Mouse (Mus musculus) intestine, embryonic 15.5 days (tissue): ENCODE data around the gene Il16. TPM values are rescaled to one million over a fixed set of nuclear protein-coding genes. Genes with fewer than 3 reads are reported as not detected.

Source experiments
- ATAC-seq: fragments of 200-750 bp; cut with Nextera tagmentation; 2 replicates; pipeline ENCODE4 v1.8.0; 2017; ENCODE audit warnings: moderate TSS enrichment, moderate library complexity
- H3K27ac ChIP-seq: fragments of 300-500 bp; sonication (generic); 2 replicates; pipeline ENCODE4 v1.5.1; 2015; ENCODE audit warnings: mild to moderate bottlenecking, inconsistent platforms
- H3K27me3 ChIP-seq: fragments of 300-500 bp; sonication (generic); replicated peaks from 2 replicates; pipeline ENCODE4 v1.6.1; 2015; ENCODE audit warnings: inconsistent platforms
- H3K36me3 ChIP-seq: fragments of 300-500 bp; sonication (generic); 2 replicates; pipeline ENCODE4 v1.6.1; 2015; ENCODE audit warnings: inconsistent platforms
- H3K4me1 ChIP-seq: fragments of 300-500 bp; sonication (generic); replicated peaks from 2 replicates; pipeline ENCODE4 v1.6.1; 2015; ENCODE audit warnings: inconsistent platforms
- H3K4me2 ChIP-seq: fragments of 300-500 bp; sonication (generic); replicated peaks from 2 replicates; pipeline ENCODE4 v1.6.1; 2015; ENCODE audit warnings: mild to moderate bottlenecking, inconsistent platforms
- H3K4me3 ChIP-seq: fragments of 300-500 bp; sonication (generic); replicated peaks from 2 replicates; pipeline ENCODE4 v1.5.1; 2015; ENCODE audit warnings: inconsistent platforms
- H3K9ac ChIP-seq: fragments of 300-500 bp; sonication (generic); 2 replicates; pipeline ENCODE4 v1.6.1; 2015; ENCODE audit warnings: inconsistent platforms
- H3K9me3 ChIP-seq: fragments of 300-500 bp; sonication (generic); 2 replicates; pipeline ENCODE4 v1.6.1; 2016; ENCODE audit warnings: inconsistent platforms
- WGBS: fragments of 180-500 bp; shearing (Covaris S2); methylation state at CpG from one replicate; pipeline ENCODE4 v1.1.7; 2015; 5-methylcytosine and 5-hydroxymethylcytosine counted together
- polyA plus RNA-seq: library from polyadenylated mRNA; unstranded; fragments of >200 nt; fragmentation: Nextera tagmentation; extraction: Ambion mirVana; gene quantifications from 2 replicates; pipeline ENCODE4 v1.2.1, GENCODE M21; 2015

Il16 gene
- polyA plus RNA-seq, 1 experiment from 2014 or later, result 4.5 TPM

DNA sequence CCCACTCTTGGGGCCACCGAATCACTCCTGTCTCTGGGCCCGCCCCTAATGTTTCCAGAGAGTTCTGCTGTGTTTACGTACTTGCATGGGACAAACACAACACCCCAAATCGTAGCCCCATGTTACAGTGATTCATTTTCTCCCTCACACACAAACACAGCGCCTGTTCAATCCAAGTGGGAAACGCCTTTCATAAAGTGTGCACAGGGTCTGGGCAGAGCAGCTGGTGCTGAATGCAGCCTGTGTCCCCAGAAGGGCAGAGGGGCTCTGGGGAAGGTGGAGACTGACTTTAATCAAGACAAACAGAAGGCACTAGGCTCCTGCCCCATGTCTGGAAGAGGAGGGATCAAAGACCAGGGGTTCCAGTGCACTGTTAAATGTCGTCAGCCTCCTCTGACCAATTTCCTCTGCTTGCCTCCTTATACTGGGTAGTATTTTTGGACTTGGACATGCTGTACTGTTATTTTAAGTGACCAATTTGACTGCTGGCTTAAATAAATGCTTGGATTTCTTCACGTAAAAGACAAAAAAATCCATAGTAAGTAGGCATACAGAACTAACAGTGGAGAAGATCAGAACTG lies 671 bp upstream of the Il16 start:
- Histone ChIP-seq H3K9ac (0 out of 2 replicates have a peak overlapping the region, but pooled peaks have one; percentile 6), H3K27me3 (no peaks in the 10 kb centered on the region), H3K4me3 (0 out of 2 replicates have a peak overlapping the region, but pooled peaks have one; percentile 2)

DNA sequence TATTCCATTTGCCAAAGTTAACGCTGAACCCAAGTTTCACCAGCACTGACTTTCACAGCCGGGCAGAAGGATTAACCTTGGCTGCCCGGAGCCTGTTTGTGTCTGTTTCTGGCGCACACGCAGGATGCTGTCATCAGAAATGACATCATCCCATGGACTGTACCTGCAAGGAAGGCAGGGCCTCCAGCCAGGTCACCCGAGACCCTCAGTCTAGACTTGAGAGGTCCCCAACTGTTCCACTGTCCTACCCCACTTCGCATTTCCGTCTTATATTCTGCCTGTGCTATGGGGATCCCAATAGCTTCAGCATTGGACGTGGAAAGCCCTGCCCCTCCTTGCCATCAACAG lies 487 bp downstream of the Il16 start:
- Histone ChIP-seq H3K36me3 (no peaks in the 10 kb centered on the region), H3K27me3 (no peaks in the 10 kb centered on the region), H3K4me3 (no peak overlapping the region), H3K27ac (peak overlapping the region; percentile 70), H3K9ac (no peak overlapping the region), H3K4me2 (peak overlapping the region; percentile 46), H3K4me1 (no peaks in the 10 kb centered on the region), H3K9me3 (no peaks in the 10 kb centered on the region)
- 65% methylated on average over 9 of the region's 9 CpGs for WGBS
- ATAC-seq, result no peak; the same call in 1 of the 2 replicates

More for the DNA sequence above, 671 bp upstream of the Il16 start:
- no peaks in the 10 kb centered on the region for H3K36me3 ChIP-seq
- H3K4me1 ChIP-seq, result no peaks in the 10 kb centered on the region
- ATAC-seq, result peak; percentile 25; the same call in 1 of the 2 replicates
- H3K9me3 ChIP-seq, result no peaks in the 10 kb centered on the region
- H3K4me2 ChIP-seq, result peak overlapping the region; percentile 46
- 42% methylated on average over 8 of the region's 8 CpGs for WGBS
- peak overlapping the region; percentile 66 for H3K27ac ChIP-seq

DNA sequence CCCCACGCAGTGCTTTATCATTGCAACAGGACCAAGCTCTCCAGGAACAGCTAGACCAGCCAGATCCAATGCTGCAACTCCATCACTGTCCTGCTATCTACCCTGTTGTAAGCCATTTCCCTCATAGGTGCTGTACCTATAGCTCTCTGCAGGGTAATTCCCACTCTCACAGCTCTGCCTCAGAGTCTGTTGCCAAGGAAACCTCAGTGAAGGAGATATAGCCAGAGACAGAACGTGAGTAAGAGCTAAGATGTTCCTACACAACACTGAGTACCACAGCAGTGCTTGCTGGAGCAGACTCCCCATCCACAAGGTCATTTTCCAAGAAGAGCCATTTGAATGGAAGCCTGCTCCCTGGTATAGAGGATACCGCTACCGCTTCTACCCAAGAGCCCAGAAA lies 1.3 kb downstream of the Il16 start:
- H3K9ac ChIP-seq, result no peak overlapping the region
- no peak overlapping the region for H3K4me3 ChIP-seq
- H3K27ac ChIP-seq, result no peak overlapping the region
- H3K4me1 ChIP-seq, result no peaks in the 10 kb centered on the region
- ATAC-seq, result no peak
- no peaks in the 10 kb centered on the region for H3K27me3 ChIP-seq
- no peak overlapping the region for H3K4me2 ChIP-seq
- 82% methylated on average over 4 of the region's 4 CpGs for WGBS
- H3K36me3 ChIP-seq, result no peaks in the 10 kb centered on the region
- no peaks in the 10 kb centered on the region for H3K9me3 ChIP-seq

DNA sequence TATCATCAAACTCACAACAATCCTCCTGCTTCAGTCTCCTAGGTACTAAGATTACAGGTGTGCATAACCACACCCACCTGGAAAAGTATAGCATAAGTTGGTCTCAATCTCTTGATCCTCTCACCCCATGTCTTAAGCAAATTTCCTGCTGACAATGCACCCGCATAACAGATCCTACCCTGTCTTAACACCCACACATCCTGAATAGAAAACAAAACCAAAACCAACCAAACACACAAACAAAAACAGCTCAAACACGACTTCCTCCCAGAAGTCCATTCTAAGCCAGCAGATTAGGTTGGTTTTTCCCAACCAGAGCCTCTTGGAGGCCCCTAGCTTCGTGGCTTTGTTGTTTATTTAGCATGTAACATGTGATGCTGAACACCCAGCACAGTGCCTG lies 2.8 kb downstream of the Il16 start:
- Histone ChIP-seq H3K9me3 (no peaks in the 10 kb centered on the region), H3K4me3 (no peak overlapping the region), H3K9ac (no peak overlapping the region), H3K27me3 (no peaks in the 10 kb centered on the region), H3K4me2 (no peak overlapping the region), H3K4me1 (0 out of 2 replicates have a peak, but pooled peaks cover 5% of the 10 kb centered on the region), H3K27ac (no peak overlapping the region), H3K36me3 (no peaks in the 10 kb centered on the region)
- 53% methylated on average over 3 of the region's 3 CpGs for WGBS
- ATAC-seq, result no peak

DNA sequence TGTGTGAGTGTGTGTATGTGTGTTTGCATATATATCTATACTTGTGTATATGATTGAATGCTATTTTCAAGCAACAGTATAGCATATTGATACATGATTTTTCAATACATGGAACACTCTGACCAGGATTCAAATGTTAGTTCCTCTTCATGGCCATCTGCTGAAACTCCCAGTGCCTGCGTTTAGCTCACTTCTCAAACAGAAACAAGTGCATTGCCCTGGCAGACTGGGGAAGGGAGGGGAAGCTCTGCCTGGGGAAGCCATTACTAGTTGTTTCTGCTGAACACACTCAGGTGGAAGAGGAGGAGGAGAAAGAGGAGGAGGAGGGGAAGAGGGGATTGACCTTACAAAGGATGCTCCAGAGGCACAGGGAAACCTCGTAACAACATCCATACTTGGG lies 3.5 kb downstream of the Il16 start:
- H3K4me1 ChIP-seq, result 0 out of 2 replicates have a peak, but pooled peaks cover 5% of the 10 kb centered on the region
- no peak for ATAC-seq
- H3K4me2 ChIP-seq, result no peak overlapping the region
- no peak overlapping the region for H3K27ac ChIP-seq
- H3K36me3 ChIP-seq, result no peaks in the 10 kb centered on the region
- no peak overlapping the region for H3K9ac ChIP-seq
- no peak overlapping the region for H3K4me3 ChIP-seq
- H3K9me3 ChIP-seq, result no peaks in the 10 kb centered on the region
- WGBS, result 76% methylated on average over 2 of the region's 2 CpGs
- H3K27me3 ChIP-seq, result no peaks in the 10 kb centered on the region

DNA sequence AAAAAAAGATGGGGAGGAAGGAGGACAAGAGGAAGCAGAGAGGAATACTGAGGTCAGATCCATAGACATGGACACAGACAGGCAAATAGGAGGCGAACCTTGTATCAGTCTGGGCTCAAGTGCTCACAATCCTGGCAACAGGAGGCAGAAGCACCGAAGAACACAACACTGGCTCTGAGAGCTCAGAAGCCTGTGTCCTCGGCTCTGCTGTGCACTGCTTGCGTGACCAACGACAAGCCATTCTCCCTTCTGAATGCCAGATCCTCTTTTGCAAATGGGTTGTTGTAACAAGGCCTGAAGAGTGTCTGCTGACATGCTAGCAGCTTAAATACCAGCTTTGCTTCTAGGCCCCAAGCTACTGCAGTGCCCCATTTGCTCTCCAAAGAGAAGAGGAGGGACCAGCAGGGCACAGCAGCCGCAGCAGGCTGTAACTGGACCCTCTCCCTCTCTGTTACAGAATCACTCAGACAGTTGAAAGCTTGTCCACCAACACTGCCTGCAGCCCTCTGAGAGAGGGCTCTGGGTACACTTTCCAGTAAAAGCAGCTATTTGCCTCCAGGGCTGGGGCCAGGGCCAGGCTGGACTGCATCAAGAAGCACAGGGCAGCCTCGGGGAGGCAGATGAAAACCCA lies 5.7 kb downstream of the Il16 start:
- no peaks in the 10 kb centered on the region for H3K36me3 ChIP-seq
- no peaks in the 10 kb centered on the region for H3K9me3 ChIP-seq
- no peak overlapping the region for H3K9ac ChIP-seq
- WGBS, result 58% methylated on average over 7 of the region's 7 CpGs
- H3K27me3 ChIP-seq, result no peaks in the 10 kb centered on the region
- H3K4me2 ChIP-seq, result no peak overlapping the region
- H3K4me3 ChIP-seq, result no peak overlapping the region
- no peak for ATAC-seq
- H3K27ac ChIP-seq, result no peak overlapping the region
- H3K4me1 ChIP-seq, result 0 out of 2 replicates have a peak, but pooled peaks cover 5% of the 10 kb centered on the region

DNA sequence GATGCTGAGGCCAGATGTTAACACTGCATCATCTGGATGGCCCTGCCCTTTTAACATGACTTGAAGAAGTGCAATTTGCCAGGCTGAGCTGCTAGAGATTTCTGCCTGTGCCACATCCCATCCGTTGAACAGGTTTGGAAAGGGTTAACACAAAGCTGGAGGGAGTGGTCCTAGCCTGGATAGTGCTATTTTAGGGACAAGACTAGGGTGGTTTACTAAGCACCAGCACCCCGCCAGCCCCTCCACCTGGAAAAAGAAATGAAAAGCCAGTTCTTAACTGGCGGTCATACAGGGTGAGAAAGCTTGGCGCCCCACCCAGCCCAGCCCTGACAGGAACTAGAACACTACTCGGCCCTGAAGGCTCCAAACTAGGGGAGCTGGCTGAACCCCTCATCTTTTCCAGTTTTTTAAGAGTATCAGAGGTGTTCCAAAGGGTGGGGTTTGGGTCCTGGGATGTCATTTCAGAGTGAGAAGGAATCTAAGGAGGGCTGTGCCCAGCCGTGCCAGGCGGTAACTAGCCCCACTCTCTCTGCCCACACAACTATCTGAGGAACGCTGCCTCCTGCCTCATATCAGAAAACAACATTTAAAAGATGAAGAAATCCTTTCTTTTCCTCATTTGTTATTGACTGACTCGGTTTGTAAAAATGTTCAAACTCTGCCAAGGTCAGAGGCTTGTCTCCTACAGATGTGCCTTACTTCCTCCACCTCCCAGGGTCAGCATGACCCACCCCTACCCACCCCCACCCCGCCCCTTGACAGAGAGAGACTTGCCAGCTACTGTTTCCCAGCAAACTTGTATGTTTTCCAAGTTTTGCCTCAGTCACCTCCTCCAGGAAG lies 6.7 kb downstream of the Il16 start:
- H3K9me3 ChIP-seq, result no peaks in the 10 kb centered on the region
- no peaks in the 10 kb centered on the region for H3K36me3 ChIP-seq
- H3K4me3 ChIP-seq, result no peak overlapping the region
- H3K27me3 ChIP-seq, result no peaks in the 10 kb centered on the region
- H3K27ac ChIP-seq, result no peak overlapping the region
- WGBS, result 58% methylated on average over 10 of the region's 10 CpGs
- H3K9ac ChIP-seq, result no peak overlapping the region
- no peak for ATAC-seq
- H3K4me2 ChIP-seq, result no peak overlapping the region
- 0 out of 2 replicates have a peak, but pooled peaks cover 5% of the 10 kb centered on the region for H3K4me1 ChIP-seq

DNA sequence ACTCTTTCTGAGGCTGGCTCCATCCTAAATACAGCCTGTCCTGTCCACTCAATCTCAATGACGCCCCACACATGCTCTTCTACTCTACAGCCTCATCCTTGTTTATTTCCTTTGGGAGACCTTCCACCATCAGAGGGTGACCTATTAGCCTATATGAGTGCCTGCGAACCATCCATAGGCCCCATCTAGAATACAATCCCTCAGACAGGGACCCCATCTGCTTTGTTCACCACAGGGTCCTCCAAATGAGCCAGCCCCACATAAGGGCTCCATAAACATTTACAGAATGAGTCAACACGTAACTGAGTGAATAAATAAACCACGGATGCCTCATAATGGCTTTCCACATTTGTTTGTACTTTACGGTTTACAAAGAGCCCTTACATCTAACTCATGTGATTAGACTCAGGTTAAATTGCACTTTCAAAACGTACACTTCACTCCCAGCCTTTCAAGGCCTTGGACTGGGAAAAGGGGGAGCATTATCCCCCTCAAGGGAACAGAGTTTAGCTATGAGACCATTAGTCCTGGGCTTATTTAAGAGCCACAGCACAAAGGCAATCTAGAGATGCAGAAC lies 7.5 kb downstream of the Il16 start:
- H3K4me1 ChIP-seq, result 0 out of 2 replicates have a peak, but pooled peaks cover 5% of the 10 kb centered on the region
- no peak overlapping the region for H3K27ac ChIP-seq
- no peak for ATAC-seq
- H3K4me3 ChIP-seq, result no peak overlapping the region
- WGBS, result 43% methylated on average over 6 of the region's 6 CpGs
- H3K9me3 ChIP-seq, result no peaks in the 10 kb centered on the region
- H3K27me3 ChIP-seq, result no peaks in the 10 kb centered on the region
- H3K36me3 ChIP-seq, result no peaks in the 10 kb centered on the region
- H3K4me2 ChIP-seq, result no peak overlapping the region
- no peak overlapping the region for H3K9ac ChIP-seq

DNA sequence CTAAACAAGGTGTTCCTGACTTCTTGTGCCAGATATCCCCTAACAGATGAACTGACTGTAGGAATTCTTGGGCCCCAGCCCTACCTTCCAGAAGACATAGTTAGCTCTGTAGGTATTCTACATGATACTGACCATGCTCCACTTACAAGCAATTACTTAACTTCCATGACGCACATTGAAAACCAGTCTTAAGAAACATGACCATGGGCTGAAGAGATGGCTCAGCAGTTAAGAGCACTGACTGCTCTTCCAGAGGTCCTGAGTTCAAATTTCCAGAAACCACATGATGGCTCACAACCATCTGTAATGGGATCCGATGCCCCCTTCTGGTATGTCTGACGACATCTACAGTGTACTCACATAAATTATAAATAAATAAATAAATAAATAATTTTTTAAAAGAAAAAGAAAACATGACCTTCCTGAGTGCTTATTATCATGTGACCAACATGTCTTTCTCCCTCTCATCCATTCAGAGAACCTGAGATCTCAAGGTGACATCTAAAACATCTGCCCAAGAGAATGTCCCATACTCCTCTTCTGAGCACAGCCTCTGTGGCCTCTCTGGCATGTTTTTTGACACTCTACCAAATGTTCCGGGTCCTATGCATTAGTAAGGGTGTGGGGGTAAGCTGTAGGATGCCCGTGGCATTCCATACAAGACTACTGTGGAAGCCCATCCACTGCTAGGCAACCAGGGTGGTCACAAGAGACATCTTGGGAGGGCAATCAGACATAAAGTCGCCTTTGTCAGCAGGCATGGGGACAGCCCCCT lies 9.0 kb downstream of the Il16 start:
- H3K27ac ChIP-seq, result no peak overlapping the region
- H3K4me2 ChIP-seq, result no peak overlapping the region
- H3K9me3 ChIP-seq, result no peaks in the 10 kb centered on the region
- WGBS, result 83% methylated on average over 6 of the region's 6 CpGs
- H3K4me1 ChIP-seq, result 0 out of 2 replicates have a peak, but pooled peaks cover 5% of the 10 kb centered on the region
- H3K9ac ChIP-seq, result no peak overlapping the region
- no peaks in the 10 kb centered on the region for H3K36me3 ChIP-seq
- H3K4me3 ChIP-seq, result no peak overlapping the region
- ATAC-seq, result no peak
- H3K27me3 ChIP-seq, result no peaks in the 10 kb centered on the region

DNA sequence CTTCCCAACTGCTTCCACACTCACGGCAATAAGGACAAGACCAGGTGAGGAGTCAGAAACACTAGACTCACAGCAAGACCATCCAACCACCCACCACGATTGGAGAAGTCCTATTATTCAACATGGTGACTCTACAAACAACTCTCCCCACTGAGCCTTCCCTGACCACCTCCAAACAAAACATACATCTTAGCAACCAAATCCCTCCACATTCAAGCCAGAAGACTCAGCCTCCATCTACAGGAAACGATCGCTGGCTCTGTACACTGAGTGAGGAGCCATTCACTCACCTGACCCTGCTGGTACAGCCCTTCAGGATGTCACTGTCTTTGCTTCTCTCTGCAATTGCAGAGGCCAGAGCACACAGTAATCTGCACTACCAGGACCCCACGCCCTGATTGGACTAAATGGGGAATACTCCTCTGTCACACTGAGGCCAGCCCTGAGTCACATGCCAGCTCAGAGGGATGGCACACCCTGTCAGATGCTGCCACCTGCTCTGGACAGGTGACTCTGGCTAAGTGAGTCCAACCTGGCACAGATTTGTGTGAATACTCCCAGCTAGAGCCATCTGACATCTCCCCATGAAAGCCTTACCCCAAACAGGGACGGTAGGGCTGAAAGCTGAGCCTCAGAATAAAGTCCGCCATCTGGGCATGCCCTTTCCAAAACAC lies 10.3 kb downstream of the Il16 start:
- Histone ChIP-seq H3K4me2 (no peak overlapping the region), H3K36me3 (no peaks in the 10 kb centered on the region), H3K9me3 (no peaks in the 10 kb centered on the region), H3K27ac (no peak overlapping the region), H3K4me1 (0 out of 2 replicates have a peak, but pooled peaks cover 5% of the 10 kb centered on the region), H3K27me3 (no peaks in the 10 kb centered on the region), H3K9ac (no peak overlapping the region), H3K4me3 (no peak overlapping the region)
- WGBS, result 87% methylated on average over 7 of the region's 7 CpGs
- ATAC-seq, result no peak

DNA sequence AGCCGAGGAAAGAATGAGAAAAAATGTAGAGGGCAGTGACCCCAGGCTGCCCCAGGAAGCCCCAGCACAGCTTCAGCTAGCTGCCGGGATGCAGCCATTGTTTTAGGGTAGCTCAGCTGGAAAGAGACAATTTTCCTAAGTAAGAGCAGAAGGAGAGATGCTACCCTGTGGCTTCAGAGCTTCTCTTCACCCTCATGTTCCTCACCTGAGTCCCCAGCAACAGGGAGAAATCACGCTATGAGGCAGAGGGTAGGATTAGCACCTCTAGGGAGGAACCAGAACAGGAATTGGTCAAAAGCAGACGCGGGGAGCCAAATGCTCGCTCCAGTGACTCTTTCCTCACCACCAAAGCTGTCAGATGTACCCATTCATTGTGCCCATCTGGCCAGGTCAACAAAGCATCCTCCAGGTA lies 10.8 kb downstream of the Il16 start:
- WGBS, result 76% methylated on average over 6 of the region's 6 CpGs

More for the DNA sequence above, 10.8 kb downstream of the Il16 start:
- Histone ChIP-seq H3K4me1 (0 out of 2 replicates have a peak, but pooled peaks cover 5% of the 10 kb centered on the region), H3K27ac (no peak overlapping the region), H3K4me2 (no peak overlapping the region), H3K9ac (no peak overlapping the region), H3K4me3 (no peak overlapping the region), H3K9me3 (no peaks in the 10 kb centered on the region), H3K36me3 (no peaks in the 10 kb centered on the region), H3K27me3 (no peaks in the 10 kb centered on the region)
- no peak for ATAC-seq
